Mouse (Mus musculus): ENCODE measurements around the gene Rfx6. TPM values are rescaled to one million over a fixed set of nuclear protein-coding genes. Genes with fewer than 3 reads are reported as not detected.

The Rfx6 gene
- polyA plus RNA-seq, 1 experiment from 2014 or later = not detected

GRCm38 (mm10) chr10:51672082-51672779, 5.3 kb upstream of the Rfx6 start:
- ATAC-seq = no peak
- Histone ChIP-seq H3K36me3 (replicated peaks; ENCODE audit: insufficient read depth, low read length) (no peaks in the 10 kb centered on the region), H3K9me3 (ENCODE audit: low read length) (no peaks in the 10 kb centered on the region), H3K27ac (ENCODE audit: low read depth) (no peak overlapping the region), H3K27me3 (ENCODE audit: insufficient read depth, low read length) (peaks cover 5% of the 10 kb centered on the region), H3K4me1 (ENCODE audit: insufficient read depth) (no peaks in the 10 kb centered on the region), H3K9ac (replicated peaks) (no peak overlapping the region), H3K4me3 (ENCODE audit: low read depth, low read length) (no peak overlapping the region), H3K4me2 (ENCODE audit: low read depth, low read length) (no peak overlapping the region)
- WGBS (ENCODE audit: insufficient replicate concordance) = 24% methylated on average over 1 of the region's 1 CpGs
- no peak for TF ChIP-seq CTCF (IDR thresholded peaks at IDR 0.05; ENCODE audit: low read depth)
- no peak for TF ChIP-seq EP300 (IDR thresholded peaks at IDR 0.05; ENCODE audit: low read depth)
- no peak for DNase-seq

DNA sequence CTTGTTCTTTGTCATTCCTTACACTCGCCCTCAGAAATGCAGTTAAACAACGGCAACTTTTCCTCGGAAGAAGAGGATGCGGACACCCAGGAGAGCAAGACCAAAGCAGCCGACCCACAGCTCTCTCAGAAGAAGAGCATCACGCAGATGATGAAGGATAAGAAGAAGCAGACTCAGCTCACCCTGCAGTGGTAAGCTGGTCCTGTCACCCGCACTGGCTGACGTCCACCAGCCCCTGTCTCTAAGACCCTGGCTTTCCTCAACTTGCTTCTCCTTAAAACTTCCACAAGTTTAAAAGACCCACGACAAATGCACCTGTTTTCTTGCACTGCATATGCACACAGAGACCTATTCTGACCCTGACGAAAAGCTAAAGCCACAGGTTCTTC, 689 bp downstream of the Rfx6 start:
- H3K36me3 ChIP-seq (replicated peaks; ENCODE audit: insufficient read depth, low read length) = no peaks in the 10 kb centered on the region
- no peaks in the 10 kb centered on the region for H3K9me3 ChIP-seq (ENCODE audit: low read length)
- 8% methylated on average over 10 of the region's 10 CpGs for WGBS (ENCODE audit: insufficient replicate concordance)
- DNase-seq (no peak), ATAC-seq (no peak)
- H3K4me3 ChIP-seq (ENCODE audit: low read depth, low read length) = peak overlapping the region; percentile 44; the same call in 1 of the 2 replicates
- no peak overlapping the region for H3K27ac ChIP-seq (ENCODE audit: low read depth)
- peak overlapping the region; percentile 73 for H3K4me2 ChIP-seq (ENCODE audit: low read depth, low read length)
- peaks cover 6% of the 10 kb centered on the region for H3K4me1 ChIP-seq (ENCODE audit: insufficient read depth)
- no peak overlapping the region for H3K9ac ChIP-seq (replicated peaks)
- H3K27me3 ChIP-seq (ENCODE audit: insufficient read depth, low read length) = peaks cover 16% of the 10 kb centered on the region
- no peak for TF ChIP-seq CTCF (IDR thresholded peaks at IDR 0.05; ENCODE audit: low read depth)
- TF ChIP-seq EP300 (IDR thresholded peaks at IDR 0.05; ENCODE audit: low read depth) = no peak

DNA sequence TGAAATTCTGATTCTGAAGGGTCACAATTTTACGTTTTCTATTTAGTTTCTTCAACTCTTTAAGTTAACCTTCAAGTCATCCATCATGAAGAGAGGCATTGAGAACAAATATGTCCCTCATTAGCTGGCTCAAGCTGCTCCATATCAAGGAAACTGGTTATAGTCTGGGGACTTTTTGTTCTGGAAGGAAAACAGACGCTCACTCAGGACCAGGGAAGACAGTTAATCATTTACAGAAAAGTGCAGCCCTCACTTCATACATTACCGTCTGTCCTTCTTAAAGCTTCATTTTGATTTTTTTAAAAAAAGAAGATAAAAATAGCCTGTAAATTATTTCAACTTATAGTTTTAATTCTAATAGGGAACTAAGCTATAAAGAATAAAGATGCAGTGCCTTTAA, 43.3 kb downstream of the Rfx6 start:
- 48% methylated on average over 3 of the region's 3 CpGs for WGBS (ENCODE audit: insufficient replicate concordance)
- Histone ChIP-seq H3K27ac (ENCODE audit: low read depth) (no peak overlapping the region), H3K36me3 (replicated peaks; ENCODE audit: insufficient read depth, low read length) (no peaks in the 10 kb centered on the region), H3K4me3 (ENCODE audit: low read depth, low read length) (no peak overlapping the region), H3K9me3 (ENCODE audit: low read length) (no peaks in the 10 kb centered on the region), H3K4me1 (ENCODE audit: insufficient read depth) (peaks cover 4% of the 10 kb centered on the region; the same call in 1 of the 2 replicates), H3K27me3 (ENCODE audit: insufficient read depth, low read length) (no peaks in the 10 kb centered on the region), H3K4me2 (ENCODE audit: low read depth, low read length) (no peak overlapping the region), H3K9ac (replicated peaks) (no peak overlapping the region)
- DNase-seq = no peak
- ATAC-seq = no peak
- TF ChIP-seq EP300 (IDR thresholded peaks at IDR 0.05; ENCODE audit: low read depth) (no peak), CTCF (IDR thresholded peaks at IDR 0.05; ENCODE audit: low read depth) (no peak)

DNA sequence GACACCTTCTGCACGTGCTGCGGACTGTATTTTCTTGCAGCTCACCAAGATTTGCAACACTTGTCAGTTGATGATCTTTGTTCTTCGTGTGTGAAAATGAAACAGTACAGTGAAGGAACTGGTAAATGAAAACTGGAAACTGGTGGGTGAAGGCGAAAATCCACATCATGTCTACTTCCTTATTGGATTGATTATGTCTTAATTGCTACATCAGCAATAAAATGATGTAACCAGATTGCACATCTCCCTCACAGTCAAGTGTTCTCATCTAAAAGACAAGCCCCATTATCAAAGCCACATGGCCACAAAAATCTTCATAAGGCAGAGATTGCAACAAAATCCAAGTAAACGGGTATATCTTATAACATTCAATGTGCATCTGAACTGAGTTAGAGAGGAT, 83.9 kb downstream of the Rfx6 start:
- no peak overlapping the region for H3K9ac ChIP-seq (replicated peaks)
- TF ChIP-seq EP300 (IDR thresholded peaks at IDR 0.05; ENCODE audit: low read depth) (no peak), CTCF (IDR thresholded peaks at IDR 0.05; ENCODE audit: low read depth) (no peak)
- 0 out of 2 replicates have a peak, but pooled peaks cover 3% of the 10 kb centered on the region for H3K4me1 ChIP-seq (ENCODE audit: insufficient read depth)
- 73% methylated on average over 5 of the region's 5 CpGs for WGBS (ENCODE audit: insufficient replicate concordance)
- ATAC-seq (no peak), DNase-seq (no peak)
- H3K9me3 ChIP-seq (ENCODE audit: low read length) = no peaks in the 10 kb centered on the region
- no peak overlapping the region for H3K4me3 ChIP-seq (ENCODE audit: low read depth, low read length)
- no peaks in the 10 kb centered on the region for H3K36me3 ChIP-seq (replicated peaks; ENCODE audit: insufficient read depth, low read length)
- no peak overlapping the region for H3K4me2 ChIP-seq (ENCODE audit: low read depth, low read length)
- H3K27me3 ChIP-seq (ENCODE audit: insufficient read depth, low read length) = no peaks in the 10 kb centered on the region
- no peak overlapping the region for H3K27ac ChIP-seq (ENCODE audit: low read depth)

DNA sequence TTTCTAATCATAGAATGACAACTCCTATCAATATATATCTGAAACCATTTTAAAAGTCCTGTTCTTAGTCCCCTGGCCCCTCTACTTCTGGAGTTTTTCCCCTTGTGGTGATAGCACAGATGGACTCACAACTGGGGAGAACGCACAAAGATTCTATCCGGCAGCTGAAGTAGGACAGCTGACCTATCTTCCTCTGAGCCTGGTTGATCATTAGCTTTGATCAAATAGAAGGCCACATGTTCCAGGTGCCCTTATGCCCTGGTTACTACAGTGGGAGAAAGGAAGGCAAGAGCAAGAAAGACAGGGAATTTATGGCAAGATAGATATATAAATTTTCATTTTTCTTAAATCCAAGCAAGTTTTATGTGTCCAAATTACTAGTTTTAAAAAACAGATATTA, 85.7 kb downstream of the Rfx6 start:
- H3K4me3 ChIP-seq (ENCODE audit: low read depth, low read length) = no peak overlapping the region
- 61% methylated on average over 2 of the region's 2 CpGs for WGBS (ENCODE audit: insufficient replicate concordance)
- H3K27ac ChIP-seq (ENCODE audit: low read depth) = 0 out of 2 replicates have a peak overlapping the region, but pooled peaks have one; percentile 7
- no peak for DNase-seq
- H3K4me2 ChIP-seq (ENCODE audit: low read depth, low read length) = no peak overlapping the region
- ATAC-seq = peak; percentile 93
- H3K9ac ChIP-seq (replicated peaks) = no peak overlapping the region
- TF ChIP-seq EP300 (IDR thresholded peaks at IDR 0.05; ENCODE audit: low read depth) = no peak
- TF ChIP-seq CTCF (IDR thresholded peaks at IDR 0.05; ENCODE audit: low read depth) = peak; percentile 10; the same call in 1 of the 2 replicates
- no peaks in the 10 kb centered on the region for H3K36me3 ChIP-seq (replicated peaks; ENCODE audit: insufficient read depth, low read length)
- H3K27me3 ChIP-seq (ENCODE audit: insufficient read depth, low read length) = no peaks in the 10 kb centered on the region
- H3K9me3 ChIP-seq (ENCODE audit: low read length) = no peaks in the 10 kb centered on the region
- H3K4me1 ChIP-seq (ENCODE audit: insufficient read depth) = 0 out of 2 replicates have a peak, but pooled peaks cover 3% of the 10 kb centered on the region

- 44% methylated on average over 5 of the region's 5 CpGs for WGBS (ENCODE audit: insufficient replicate concordance)
- Histone ChIP-seq H3K36me3 (replicated peaks; ENCODE audit: insufficient read depth, low read length) (no peaks in the 10 kb centered on the region), H3K9me3 (ENCODE audit: low read length) (no peaks in the 10 kb centered on the region), H3K4me3 (ENCODE audit: low read depth, low read length) (no peak overlapping the region), H3K4me1 (ENCODE audit: insufficient read depth) (no peaks in the 10 kb centered on the region), H3K9ac (replicated peaks) (no peak overlapping the region), H3K27ac (ENCODE audit: low read depth) (peak overlapping the region; percentile 76), H3K4me2 (ENCODE audit: low read depth, low read length) (peak overlapping the region; percentile 26; the same call in 1 of the 2 replicates), H3K27me3 (ENCODE audit: insufficient read depth, low read length) (no peaks in the 10 kb centered on the region)
- TF ChIP-seq EP300 (IDR thresholded peaks at IDR 0.05; ENCODE audit: low read depth) (no peak), CTCF (IDR thresholded peaks at IDR 0.05; ENCODE audit: low read depth) (no peak)
- DNase-seq = peak; percentile 21
- peak; percentile 86 for ATAC-seq
Observed at GRCm38 (mm10) chr10:51768445-51768844, 90.9 kb downstream of the Rfx6 start.

Data from liver, postnatal 0 days (tissue).